Mouse (Mus musculus): ENCODE measurements around the gene Msi2.
A peak's percentile ranks its signal among the peaks of the same experiment; 100 is the strongest.

Msi2 gene

DNA sequence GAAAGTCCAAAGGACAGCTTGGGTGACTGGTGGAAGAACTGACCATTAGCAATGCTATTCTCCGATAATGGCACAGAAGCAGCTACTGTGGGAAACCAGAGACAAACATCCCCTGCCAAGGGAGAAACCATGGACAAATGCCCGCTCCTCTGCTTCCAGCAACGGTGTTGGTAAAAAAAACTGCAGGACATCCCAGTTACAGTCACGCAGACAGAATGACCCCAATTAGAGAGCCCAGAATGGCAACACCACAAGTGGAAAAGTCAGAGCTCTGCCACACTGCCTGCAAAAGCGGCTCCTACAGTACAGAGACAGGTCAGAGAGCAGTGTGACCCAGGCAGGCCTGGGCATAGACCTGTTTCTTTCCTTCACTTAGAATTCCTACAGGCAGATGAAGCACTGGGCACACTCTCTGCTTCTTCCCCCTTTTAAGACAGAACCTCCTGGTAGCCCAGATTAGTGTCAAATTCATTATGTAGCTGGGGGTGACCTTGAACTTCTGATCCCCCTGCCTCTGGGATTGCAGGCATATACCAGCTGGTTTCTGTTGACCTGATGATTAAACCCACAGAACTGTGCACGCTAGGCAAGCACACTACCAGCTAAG lies 79.3 kb downstream of the Msi2 start:
- no peak for DNase-seq (ENCODE audit: extremely low spot score, low spot score)

GRCm38 (mm10) chr11:88638254-88638653 lies 80.1 kb downstream of the Msi2 start:
- DNase-seq (ENCODE audit: extremely low spot score, low spot score): no peak

DNA sequence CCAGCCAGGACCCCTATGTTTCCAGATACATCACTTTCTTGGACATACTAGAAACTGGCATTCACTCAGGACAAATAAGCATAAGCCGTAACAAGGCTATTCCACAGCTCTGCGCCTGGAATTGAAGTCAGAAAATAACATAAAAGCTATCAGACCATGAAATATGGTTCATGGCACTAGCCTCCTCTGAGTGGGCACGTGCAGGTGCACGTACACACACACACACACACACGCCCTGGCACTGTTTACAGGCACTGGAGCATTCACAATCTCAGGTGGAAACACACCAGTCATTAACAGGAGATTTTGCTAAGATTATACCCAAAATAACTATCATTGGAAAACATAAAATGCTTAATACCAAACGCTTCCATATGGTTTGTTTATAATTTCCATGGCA lies 81.4 kb downstream of the Msi2 start:
- no peak for DNase-seq (ENCODE audit: extremely low spot score, low spot score)

- DNase-seq (ENCODE audit: extremely low spot score, low spot score): no peak
Measured at GRCm38 (mm10) chr11:88636319-88636718, 82.0 kb downstream of the Msi2 start.

GRCm38 (mm10) chr11:88634627-88635026 lies 83.7 kb downstream of the Msi2 start:
- DNase-seq (ENCODE audit: extremely low spot score, low spot score): no peak

DNA sequence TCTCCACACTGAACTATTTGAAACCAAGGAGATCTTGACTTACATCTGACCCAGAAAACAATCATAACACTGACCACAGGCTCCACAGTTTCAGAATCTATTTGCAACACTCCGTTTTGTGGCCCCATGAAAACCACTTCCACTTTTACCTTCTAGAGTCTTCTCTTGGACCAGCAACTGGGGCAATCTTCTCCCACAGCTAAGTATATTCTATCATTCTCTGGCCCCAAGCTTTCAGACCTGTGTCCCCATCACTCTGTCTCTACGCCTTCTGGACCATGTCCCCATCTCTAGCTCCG lies 86.4 kb downstream of the Msi2 start:
- no peak for DNase-seq (ENCODE audit: extremely low spot score, low spot score)

DNA sequence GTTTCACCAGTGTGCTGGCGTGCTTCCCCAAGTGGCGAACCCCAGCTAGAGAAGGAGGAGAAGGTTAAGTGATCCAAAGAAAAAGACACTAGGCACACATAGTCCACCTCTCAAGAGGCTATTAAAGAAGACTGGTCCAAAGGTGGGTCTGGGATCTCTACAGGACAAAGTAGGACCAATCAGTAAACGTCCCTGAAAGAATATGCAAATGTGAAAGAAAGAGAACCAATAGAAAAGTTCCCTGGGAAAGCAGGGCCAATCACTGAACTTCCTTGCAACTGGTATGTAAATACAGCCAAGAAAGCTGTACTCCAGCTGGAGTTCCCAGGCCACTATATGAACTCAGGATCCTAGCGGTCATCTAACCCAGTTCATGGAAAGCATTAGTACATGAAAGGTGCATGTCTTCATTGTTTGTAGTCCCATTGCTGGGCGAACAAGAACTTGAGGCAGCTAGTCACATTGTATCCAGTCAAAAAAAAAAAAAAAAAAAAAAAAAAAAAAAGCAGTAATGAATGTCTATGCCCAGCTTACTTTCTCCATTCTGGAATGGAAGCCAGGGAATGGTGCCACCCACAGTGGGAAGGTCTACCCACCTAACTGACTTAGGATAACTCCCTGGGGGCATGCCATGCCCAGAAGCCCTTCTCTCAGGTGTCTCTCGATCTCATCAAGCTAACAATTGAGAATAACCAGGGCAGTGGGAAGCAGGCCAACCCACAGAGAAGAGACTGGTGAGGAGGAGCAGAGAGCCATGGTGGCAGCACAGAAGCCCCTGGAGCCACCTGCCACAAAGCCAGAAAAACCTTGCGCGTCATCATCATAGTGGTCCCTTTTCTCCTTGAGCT lies 87.0 kb downstream of the Msi2 start:
- DNase-seq (ENCODE audit: extremely low spot score, low spot score): no peak

DNA sequence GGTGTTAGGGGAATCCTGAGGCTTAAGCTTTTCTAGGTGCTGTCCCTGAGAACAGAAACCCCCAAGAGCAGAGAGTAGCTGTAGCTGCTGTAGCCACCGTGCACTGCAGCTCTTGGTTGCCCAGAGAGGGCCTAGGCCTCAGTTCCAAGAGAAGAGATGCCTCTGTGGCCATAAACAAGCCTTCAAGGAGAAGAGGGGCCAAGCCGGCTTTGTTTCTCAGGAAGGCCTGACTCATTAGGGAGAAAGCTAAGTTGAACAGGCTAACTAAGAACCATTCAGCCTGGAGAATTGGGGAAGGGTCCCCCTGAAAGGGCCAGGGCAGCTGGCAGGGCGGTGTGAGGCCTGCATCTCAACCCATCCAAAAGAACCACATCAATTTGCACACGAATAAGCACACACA lies 88.7 kb downstream of the Msi2 start:
- no peak for DNase-seq (ENCODE audit: extremely low spot score, low spot score)

DNA sequence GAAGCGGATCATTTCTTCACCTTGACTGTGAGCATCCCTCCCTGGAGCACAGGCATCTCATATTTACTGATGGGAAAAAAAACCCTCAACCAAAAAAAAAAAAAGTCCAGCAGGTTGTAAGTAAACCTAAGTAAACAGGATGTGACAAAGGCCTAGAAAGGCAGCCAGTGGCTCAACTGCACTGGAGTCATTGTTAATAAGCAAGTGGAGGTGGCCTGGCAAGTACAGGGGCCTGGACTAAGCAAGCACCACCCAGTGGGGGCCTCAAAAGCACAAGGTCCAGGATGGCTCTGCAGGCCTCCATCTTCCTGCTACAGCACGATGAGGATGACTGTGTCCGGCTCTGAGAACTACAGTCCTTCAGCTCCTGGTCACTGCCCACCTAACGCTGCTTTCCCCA lies 89.1 kb downstream of the Msi2 start:
- no peak for DNase-seq (ENCODE audit: extremely low spot score, low spot score)

DNA sequence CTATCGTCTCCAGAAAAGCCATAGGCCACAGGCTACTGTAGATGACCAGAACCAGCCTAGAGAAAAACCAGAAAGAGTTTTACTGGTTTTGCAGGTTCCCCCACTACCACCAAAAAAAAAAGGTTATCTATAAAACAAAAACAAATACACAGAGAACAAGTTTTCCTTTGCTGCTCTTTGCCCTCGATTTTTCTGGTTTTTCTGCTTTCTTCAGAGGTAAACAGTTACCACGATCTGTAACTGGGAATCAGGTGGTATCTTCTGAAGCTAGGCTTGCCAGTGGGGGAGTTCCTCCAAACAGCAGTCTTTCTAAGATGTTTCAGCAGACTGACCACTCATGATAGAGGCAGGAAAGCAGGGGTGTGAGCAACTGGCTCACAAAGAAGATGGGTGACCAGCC lies 89.6 kb downstream of the Msi2 start:
- DNase-seq (ENCODE audit: extremely low spot score, low spot score): no peak

DNA sequence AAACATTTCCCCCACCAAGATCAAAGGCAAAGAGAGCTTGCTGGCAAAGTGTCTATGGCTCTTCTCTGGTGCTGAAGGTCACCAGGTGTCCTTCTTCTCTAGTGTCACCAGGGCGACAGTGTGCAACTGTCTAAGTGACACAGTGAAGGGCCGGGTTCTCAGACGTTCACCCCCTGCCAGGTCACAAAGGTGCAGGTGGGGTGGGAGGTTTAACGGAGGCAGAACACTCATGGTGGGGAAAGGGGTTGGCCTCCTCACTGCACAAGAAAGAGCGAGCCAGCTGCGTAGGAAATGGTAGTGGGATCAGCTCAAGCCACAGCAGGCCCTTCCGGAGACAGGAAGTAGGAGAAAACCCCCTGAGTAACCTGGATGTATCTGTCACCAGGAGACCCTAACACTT lies 91.0 kb downstream of the Msi2 start:
- no peak for DNase-seq (ENCODE audit: extremely low spot score, low spot score)

DNA sequence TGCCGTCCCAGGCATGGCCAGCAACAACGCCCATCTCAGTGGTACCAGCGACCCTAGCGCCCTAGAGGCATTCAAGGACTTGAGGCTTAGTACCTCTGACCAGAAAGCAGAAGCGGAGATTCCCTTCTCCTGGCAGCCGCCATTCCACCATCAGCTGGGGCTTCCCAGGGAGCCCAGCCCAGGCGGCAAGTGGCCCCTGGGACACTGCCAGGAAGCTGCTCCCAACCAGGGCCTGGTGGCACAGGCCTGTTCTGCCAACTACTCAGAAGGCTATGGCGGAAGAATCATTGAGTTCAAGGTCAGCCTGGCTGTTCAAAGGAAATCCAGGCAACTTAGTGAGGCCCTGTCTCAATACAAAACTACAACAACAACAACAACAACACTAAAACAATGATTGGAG lies 91.7 kb downstream of the Msi2 start:
- DNase-seq (ENCODE audit: extremely low spot score, low spot score): no peak

DNA sequence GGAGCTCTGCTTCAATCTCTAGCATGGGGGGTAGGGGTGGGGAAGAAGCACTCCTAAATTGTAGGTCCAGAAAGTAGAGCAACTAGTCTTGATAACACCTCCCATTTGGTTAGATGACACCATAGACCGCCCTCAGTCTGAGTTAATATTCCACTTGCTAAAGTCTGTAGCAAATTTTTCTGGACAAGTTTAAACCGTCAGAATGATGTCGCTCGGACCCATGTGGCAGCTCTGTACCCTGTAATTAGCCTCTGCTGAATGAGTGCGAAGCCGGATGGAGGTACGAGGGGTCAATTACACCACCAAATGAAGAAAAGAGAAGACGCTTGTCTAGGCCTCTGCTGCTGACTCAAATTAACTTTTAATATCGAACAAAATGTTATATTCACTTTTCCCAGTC lies 92.3 kb downstream of the Msi2 start:
- no peak for DNase-seq (ENCODE audit: extremely low spot score, low spot score)

GRCm38 (mm10) chr11:88625063-88625462 lies 93.2 kb downstream of the Msi2 start:
- no peak for DNase-seq (ENCODE audit: extremely low spot score, low spot score)

GRCm38 (mm10) chr11:88624627-88625026 lies 93.7 kb downstream of the Msi2 start:
- DNase-seq (ENCODE audit: extremely low spot score, low spot score): no peak

DNA sequence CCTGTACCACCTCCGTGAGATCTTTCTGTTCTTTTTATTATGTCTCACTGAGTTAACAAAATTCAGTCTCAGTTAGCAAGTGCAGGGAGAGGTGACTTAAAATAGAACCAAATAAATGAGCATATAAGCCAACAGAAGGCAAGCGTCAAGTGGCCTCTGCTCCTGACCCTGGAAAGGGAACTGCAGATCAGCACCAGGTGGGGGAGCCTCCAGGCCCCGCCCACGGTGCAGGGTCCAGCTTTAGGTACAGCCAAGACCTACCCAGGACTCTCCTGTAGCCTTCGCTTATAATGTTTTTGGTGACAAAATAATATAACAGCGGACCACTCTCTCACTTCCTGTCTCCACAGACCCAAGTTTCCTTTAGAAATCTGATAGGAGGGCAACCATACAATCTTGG lies 94.6 kb downstream of the Msi2 start:
- no peak for DNase-seq (ENCODE audit: extremely low spot score, low spot score)

- DNase-seq (ENCODE audit: extremely low spot score, low spot score): no peak
Measured at GRCm38 (mm10) chr11:88622496-88622895, 95.8 kb downstream of the Msi2 start.

DNA sequence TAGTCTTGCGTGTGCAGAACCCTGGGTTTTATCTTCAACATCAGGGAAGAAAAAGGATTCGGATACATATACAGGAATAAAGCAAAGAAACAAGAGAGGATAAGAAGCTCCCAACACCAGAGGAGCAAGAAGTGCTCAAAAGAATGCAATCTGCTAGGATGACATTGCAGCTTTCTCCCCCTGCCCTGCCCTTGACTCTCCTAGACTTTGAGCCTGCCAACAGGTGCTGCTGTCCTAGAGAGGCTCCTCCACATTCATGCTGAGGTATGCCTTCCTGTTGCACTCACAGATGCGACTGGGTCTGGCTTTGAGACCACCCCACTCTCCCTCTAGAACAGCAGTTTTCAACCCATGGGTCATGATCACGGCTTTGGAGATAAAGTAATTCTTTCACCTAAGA lies 96.5 kb downstream of the Msi2 start:
- no peak for DNase-seq (ENCODE audit: extremely low spot score, low spot score)

DNA sequence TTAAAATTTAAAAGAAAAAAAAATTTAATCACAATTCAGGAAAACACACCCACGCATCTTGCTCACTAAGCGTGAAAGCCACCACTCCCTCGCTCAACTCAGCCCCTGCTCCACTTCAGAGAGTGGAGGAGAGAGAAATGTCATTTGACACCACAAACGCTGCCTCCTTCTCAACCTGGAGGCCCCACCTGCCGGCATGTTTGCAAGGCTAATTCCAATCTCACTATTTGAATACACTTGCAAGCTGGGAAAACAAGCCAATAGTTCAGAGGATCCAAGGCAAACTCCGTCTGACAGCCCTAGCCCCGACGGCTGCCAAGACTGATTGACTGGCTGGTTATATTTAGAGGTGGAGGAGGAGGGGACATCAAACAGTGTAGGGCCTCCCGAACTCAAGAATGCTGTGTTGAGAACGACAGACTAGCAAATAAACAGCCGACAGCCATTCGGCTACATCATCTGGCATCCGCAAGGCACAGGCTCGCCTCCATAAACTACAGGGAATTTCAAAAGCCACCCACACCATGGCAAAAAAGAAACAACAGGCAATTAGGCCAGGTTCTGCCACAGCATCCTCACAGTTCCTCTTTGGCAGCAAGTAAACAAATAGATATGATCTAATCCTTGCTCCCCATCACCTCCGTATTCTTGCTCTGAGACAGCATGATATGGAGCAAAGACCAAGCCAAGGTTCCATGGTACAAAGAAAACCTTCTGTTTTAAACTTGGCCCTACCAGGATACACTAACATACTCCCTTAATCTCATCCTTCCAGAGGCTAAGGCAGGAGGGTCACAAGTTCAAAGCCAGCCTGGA lies 97.9 kb downstream of the Msi2 start:
- peak; percentile 39 for DNase-seq (ENCODE audit: extremely low spot score, low spot score)

DNA sequence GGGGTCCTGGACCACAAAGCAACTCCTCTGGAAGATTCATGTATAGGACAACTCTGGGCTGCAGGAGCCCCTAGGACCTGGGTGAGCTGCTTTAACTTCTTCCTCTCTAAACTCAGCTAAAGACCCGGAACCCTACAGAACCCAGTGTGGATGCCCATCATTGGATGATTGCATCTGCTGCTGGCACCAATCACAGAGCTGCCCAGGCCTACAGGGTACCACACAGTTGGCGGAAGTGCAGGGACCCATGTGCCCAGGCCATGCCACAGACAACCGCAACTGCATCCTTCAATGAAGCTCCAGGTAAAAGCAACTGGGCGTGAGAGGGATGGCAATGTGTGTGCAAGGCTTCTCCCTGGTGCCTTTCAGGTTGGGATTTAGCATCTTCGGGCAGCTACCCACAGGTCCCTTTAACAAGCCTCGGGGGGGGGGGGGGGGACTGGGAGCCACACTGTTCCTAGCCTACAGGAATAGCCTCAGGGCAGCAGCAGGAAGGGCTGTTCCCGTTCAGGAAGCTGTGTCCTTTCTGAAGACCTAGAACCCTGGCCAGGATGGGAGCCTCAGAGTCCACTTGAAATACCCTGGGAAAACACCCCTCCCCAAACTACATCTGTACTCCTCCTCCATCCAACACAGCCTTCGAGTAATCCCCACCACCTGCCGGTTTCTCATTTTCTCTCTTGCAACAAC lies 98.7 kb downstream of the Msi2 start:
- DNase-seq (ENCODE audit: extremely low spot score, low spot score): no peak

DNA sequence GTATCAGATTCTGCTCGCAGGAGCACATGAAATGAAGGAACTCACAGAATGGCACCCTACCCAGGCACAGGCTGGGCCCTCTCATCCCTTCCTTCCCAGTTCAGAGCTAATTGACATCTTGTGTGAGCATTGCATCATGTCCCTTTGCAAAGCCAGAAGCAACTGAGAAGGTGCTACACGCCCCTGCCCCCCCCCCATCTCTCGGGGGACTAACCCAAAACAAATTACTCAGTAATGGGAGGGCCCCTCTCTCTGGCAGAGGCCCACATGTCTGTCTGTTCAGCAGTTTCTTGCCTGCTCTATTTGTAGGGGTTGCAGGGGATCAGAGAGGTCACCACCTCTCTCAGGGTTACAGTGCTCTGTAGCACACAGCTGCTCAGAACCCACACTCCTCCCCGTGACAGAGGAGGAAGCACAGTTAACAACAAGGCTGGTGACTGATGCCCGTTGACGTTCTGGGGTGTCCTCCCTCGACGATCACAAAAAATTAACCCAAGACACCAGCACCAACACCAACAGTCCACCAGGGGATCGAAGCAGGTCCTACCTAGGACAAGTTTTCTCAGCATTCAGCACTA lies 99.5 kb downstream of the Msi2 start:
- no peak for DNase-seq (ENCODE audit: extremely low spot score, low spot score)
